Mouse (Mus musculus): ENCODE measurements at regions not wholly inside any gene's neighbourhood (a gene's known extent, or its start where the extent isn't known, plus 50 kb on each side); places are given as distances from the start of the nearest gene placed in this dataset.

DNA sequence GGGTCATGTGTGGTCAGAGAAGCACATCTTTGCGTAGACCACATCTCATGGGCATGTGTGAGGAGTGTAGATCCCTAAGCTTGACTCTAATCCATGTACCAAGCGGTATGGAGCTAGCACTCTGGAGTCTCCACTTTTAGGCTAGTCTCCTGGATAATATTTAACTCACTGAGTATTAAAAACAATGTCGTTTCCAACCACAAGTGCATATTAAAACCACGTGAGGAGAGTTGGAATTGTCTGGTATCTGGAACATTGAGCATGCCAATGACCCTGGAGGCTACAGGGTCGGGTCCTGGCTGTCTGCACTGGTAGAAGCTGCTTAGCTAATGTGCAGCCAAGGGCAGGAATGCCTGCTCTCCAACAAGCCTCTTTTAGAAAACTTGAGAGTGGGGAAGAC is 391.2 kb downstream of the Mllt3 start:
- ATAC-seq (replicated peaks; ENCODE audit: low FRiP score, low TSS enrichment, low read depth): no peak
- WGBS: 74% methylated on average over 5 of the region's 5 CpGs
- Histone ChIP-seq H3K4me2 (ENCODE audit: low read length) (no peak overlapping the region), H3K4me3 (ENCODE audit: low read depth, low read length) (no peak overlapping the region), H3K27ac (ENCODE audit: low read depth) (no peak overlapping the region), H3K4me1 (replicated peaks; ENCODE audit: control insufficient read depth, insufficient read depth, low read length) (no peaks in the 10 kb centered on the region), H3K27me3 (replicated peaks; ENCODE audit: control insufficient read depth, insufficient read depth, low read length) (no peaks in the 10 kb centered on the region), H3K9me3 (ENCODE audit: control insufficient read depth, low read length) (peaks cover 4% of the 10 kb centered on the region), H3K9ac (ENCODE audit: low read length) (no peak overlapping the region), H3K36me3 (ENCODE audit: control insufficient read depth, insufficient read depth, low read length) (no peaks in the 10 kb centered on the region)
- no peak for DNase-seq (ENCODE audit: low spot score)

- H3K9me3 ChIP-seq (ENCODE audit: control insufficient read depth, low read length): peaks cover 4% of the 10 kb centered on the region
- H3K4me1 ChIP-seq (replicated peaks; ENCODE audit: control insufficient read depth, insufficient read depth, low read length): no peaks in the 10 kb centered on the region
- no peaks in the 10 kb centered on the region for H3K27me3 ChIP-seq (replicated peaks; ENCODE audit: control insufficient read depth, insufficient read depth, low read length)
- ATAC-seq (replicated peaks; ENCODE audit: low FRiP score, low TSS enrichment, low read depth) (no peak), DNase-seq (ENCODE audit: low spot score) (no peak)
- WGBS: 80% methylated on average over 3 of the region's 3 CpGs
- H3K9ac ChIP-seq (ENCODE audit: low read length): no peak overlapping the region
- no peak overlapping the region for H3K4me2 ChIP-seq (ENCODE audit: low read length)
- H3K4me3 ChIP-seq (ENCODE audit: low read depth, low read length): no peak overlapping the region
- H3K36me3 ChIP-seq (ENCODE audit: control insufficient read depth, insufficient read depth, low read length): no peaks in the 10 kb centered on the region
- no peak overlapping the region for H3K27ac ChIP-seq (ENCODE audit: low read depth)
These were observed 391.6 kb downstream of the Mllt3 start for GRCm38 (mm10) chr4:87641551-87641950.

- Histone ChIP-seq H3K36me3 (ENCODE audit: control insufficient read depth, insufficient read depth, low read length) (no peaks in the 10 kb centered on the region), H3K9me3 (ENCODE audit: control insufficient read depth, low read length) (no peaks in the 10 kb centered on the region), H3K27me3 (replicated peaks; ENCODE audit: control insufficient read depth, insufficient read depth, low read length) (no peaks in the 10 kb centered on the region), H3K27ac (ENCODE audit: low read depth) (no peak overlapping the region), H3K4me3 (ENCODE audit: low read depth, low read length) (no peak overlapping the region), H3K9ac (ENCODE audit: low read length) (no peak overlapping the region), H3K4me2 (ENCODE audit: low read length) (no peak overlapping the region), H3K4me1 (replicated peaks; ENCODE audit: control insufficient read depth, insufficient read depth, low read length) (no peaks in the 10 kb centered on the region)
- ATAC-seq (replicated peaks; ENCODE audit: low FRiP score, low TSS enrichment, low read depth): no peak
- 38% methylated on average over 1 of the region's 1 CpGs for WGBS
- no peak for DNase-seq (ENCODE audit: low spot score)
These were observed 394.9 kb downstream of the Mllt3 start for GRCm38 (mm10) chr4:87638380-87638646.

- no peak overlapping the region for H3K27ac ChIP-seq (ENCODE audit: low read depth)
- no peaks in the 10 kb centered on the region for H3K27me3 ChIP-seq (replicated peaks; ENCODE audit: control insufficient read depth, insufficient read depth, low read length)
- no peak for DNase-seq (ENCODE audit: low spot score)
- no peaks in the 10 kb centered on the region for H3K36me3 ChIP-seq (ENCODE audit: control insufficient read depth, insufficient read depth, low read length)
- H3K4me3 ChIP-seq (ENCODE audit: low read depth, low read length): no peak overlapping the region
- no peak overlapping the region for H3K9ac ChIP-seq (ENCODE audit: low read length)
- H3K4me2 ChIP-seq (ENCODE audit: low read length): no peak overlapping the region
- 74% methylated on average over 3 of the region's 3 CpGs for WGBS
- ATAC-seq (replicated peaks; ENCODE audit: low FRiP score, low TSS enrichment, low read depth): no peak
- no peaks in the 10 kb centered on the region for H3K9me3 ChIP-seq (ENCODE audit: control insufficient read depth, low read length)
- H3K4me1 ChIP-seq (replicated peaks; ENCODE audit: control insufficient read depth, insufficient read depth, low read length): no peaks in the 10 kb centered on the region
These were observed 395.4 kb downstream of the Mllt3 start for GRCm38 (mm10) chr4:87637629-87638379.

GRCm38 (mm10) chr4:87611116-87611515 is 380.8 kb upstream of the Slc24a2 start:
- Histone ChIP-seq H3K9me3 (ENCODE audit: control insufficient read depth, low read length) (no peaks in the 10 kb centered on the region), H3K36me3 (ENCODE audit: control insufficient read depth, insufficient read depth, low read length) (no peaks in the 10 kb centered on the region), H3K4me1 (replicated peaks; ENCODE audit: control insufficient read depth, insufficient read depth, low read length) (no peaks in the 10 kb centered on the region), H3K9ac (ENCODE audit: low read length) (no peak overlapping the region), H3K4me3 (ENCODE audit: low read depth, low read length) (no peak overlapping the region), H3K27me3 (replicated peaks; ENCODE audit: control insufficient read depth, insufficient read depth, low read length) (no peaks in the 10 kb centered on the region), H3K27ac (ENCODE audit: low read depth) (no peak overlapping the region), H3K4me2 (ENCODE audit: low read length) (no peak overlapping the region)
- no peak for ATAC-seq (replicated peaks; ENCODE audit: low FRiP score, low TSS enrichment, low read depth)
- no peak for DNase-seq (ENCODE audit: low spot score)
- WGBS: 90% methylated on average over 1 of the region's 1 CpGs

GRCm38 (mm10) chr4:87593644-87594043 is 363.4 kb upstream of the Slc24a2 start:
- 31% methylated on average over 3 of the region's 3 CpGs for WGBS
- ATAC-seq (replicated peaks; ENCODE audit: low FRiP score, low TSS enrichment, low read depth): no peak
- no peak overlapping the region for H3K4me3 ChIP-seq (ENCODE audit: low read depth, low read length)
- H3K4me2 ChIP-seq (ENCODE audit: low read length): no peak overlapping the region
- no peak overlapping the region for H3K9ac ChIP-seq (ENCODE audit: low read length)
- no peaks in the 10 kb centered on the region for H3K9me3 ChIP-seq (ENCODE audit: control insufficient read depth, low read length)
- peak overlapping the region; percentile 55 for H3K27ac ChIP-seq (ENCODE audit: low read depth)
- DNase-seq (ENCODE audit: low spot score): no peak
- peaks cover 15% of the 10 kb centered on the region for H3K4me1 ChIP-seq (replicated peaks; ENCODE audit: control insufficient read depth, insufficient read depth, low read length)
- no peaks in the 10 kb centered on the region for H3K27me3 ChIP-seq (replicated peaks; ENCODE audit: control insufficient read depth, insufficient read depth, low read length)
- no peaks in the 10 kb centered on the region for H3K36me3 ChIP-seq (ENCODE audit: control insufficient read depth, insufficient read depth, low read length)

DNA sequence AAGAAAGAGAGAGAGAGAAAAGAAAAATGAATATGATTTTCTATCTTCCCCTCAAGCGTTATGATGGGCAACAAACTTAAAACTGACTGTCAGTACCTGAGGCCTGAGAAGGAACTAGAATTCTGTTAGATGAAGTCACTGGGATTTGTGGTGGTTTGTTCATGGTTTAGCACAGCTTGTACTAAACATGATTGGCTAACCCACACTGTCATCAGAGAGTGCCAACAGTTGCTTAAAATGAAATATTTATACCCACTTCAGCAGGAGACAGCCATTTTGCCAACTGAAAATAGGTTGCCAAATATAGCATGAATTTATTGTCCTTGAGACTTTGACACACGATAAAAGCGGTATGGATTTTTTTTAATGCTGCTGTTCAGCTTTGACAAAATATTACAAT is 360.5 kb upstream of the Slc24a2 start:
- Histone ChIP-seq H3K9ac (ENCODE audit: low read length) (no peak overlapping the region), H3K36me3 (ENCODE audit: control insufficient read depth, insufficient read depth, low read length) (no peaks in the 10 kb centered on the region), H3K27me3 (replicated peaks; ENCODE audit: control insufficient read depth, insufficient read depth, low read length) (no peaks in the 10 kb centered on the region), H3K4me2 (ENCODE audit: low read length) (no peak overlapping the region), H3K4me3 (ENCODE audit: low read depth, low read length) (no peak overlapping the region), H3K27ac (ENCODE audit: low read depth) (no peak overlapping the region), H3K4me1 (replicated peaks; ENCODE audit: control insufficient read depth, insufficient read depth, low read length) (peaks cover 15% of the 10 kb centered on the region), H3K9me3 (ENCODE audit: control insufficient read depth, low read length) (no peaks in the 10 kb centered on the region)
- 88% methylated on average over 3 of the region's 3 CpGs for WGBS
- DNase-seq (ENCODE audit: low spot score) (no peak), ATAC-seq (replicated peaks; ENCODE audit: low FRiP score, low TSS enrichment, low read depth) (no peak)

GRCm38 (mm10) chr4:87578164-87578563 is 347.9 kb upstream of the Slc24a2 start:
- H3K36me3 ChIP-seq (ENCODE audit: control insufficient read depth, insufficient read depth, low read length): no peaks in the 10 kb centered on the region
- no peak overlapping the region for H3K4me2 ChIP-seq (ENCODE audit: low read length)
- peaks cover 12% of the 10 kb centered on the region; the same call in 1 of the 2 replicates for H3K4me1 ChIP-seq (replicated peaks; ENCODE audit: control insufficient read depth, insufficient read depth, low read length)
- ATAC-seq (replicated peaks; ENCODE audit: low FRiP score, low TSS enrichment, low read depth) (0 out of 2 replicates have a peak, but pooled peaks have one; percentile 40), DNase-seq (ENCODE audit: low spot score) (peak; percentile 56)
- H3K9me3 ChIP-seq (ENCODE audit: control insufficient read depth, low read length): no peaks in the 10 kb centered on the region
- H3K27ac ChIP-seq (ENCODE audit: low read depth): no peak overlapping the region
- no peaks in the 10 kb centered on the region for H3K27me3 ChIP-seq (replicated peaks; ENCODE audit: control insufficient read depth, insufficient read depth, low read length)
- H3K9ac ChIP-seq (ENCODE audit: low read length): no peak overlapping the region
- 8% methylated on average over 3 of the region's 3 CpGs for WGBS
- H3K4me3 ChIP-seq (ENCODE audit: low read depth, low read length): no peak overlapping the region

- H3K4me3 ChIP-seq (ENCODE audit: low read depth, low read length): no peak overlapping the region
- WGBS: 84% methylated on average over 8 of the region's 8 CpGs
- H3K27me3 ChIP-seq (replicated peaks; ENCODE audit: control insufficient read depth, insufficient read depth, low read length): no peaks in the 10 kb centered on the region
- ATAC-seq (replicated peaks; ENCODE audit: low FRiP score, low TSS enrichment, low read depth) (no peak), DNase-seq (ENCODE audit: low spot score) (no peak)
- H3K36me3 ChIP-seq (ENCODE audit: control insufficient read depth, insufficient read depth, low read length): no peaks in the 10 kb centered on the region
- H3K4me1 ChIP-seq (replicated peaks; ENCODE audit: control insufficient read depth, insufficient read depth, low read length): no peaks in the 10 kb centered on the region
- no peak overlapping the region for H3K4me2 ChIP-seq (ENCODE audit: low read length)
- H3K27ac ChIP-seq (ENCODE audit: low read depth): no peak overlapping the region
- no peak overlapping the region for H3K9ac ChIP-seq (ENCODE audit: low read length)
- no peaks in the 10 kb centered on the region for H3K9me3 ChIP-seq (ENCODE audit: control insufficient read depth, low read length)
These were observed 340.7 kb upstream of the Slc24a2 start for GRCm38 (mm10) chr4:87570950-87571349.

Data from intestine, embryonic 14.5 days (tissue).